Mouse (Mus musculus) spleen, adult 2 months (tissue): ENCODE data around the gene Tmem108.

Experiments
- CTCF ChIP-seq: fragments of 200-500 bp; IDR thresholded peaks from 2 replicates; pipeline ENCODE4 v1.5.1; 2011; ENCODE audit warnings: mild to moderate bottlenecking, inconsistent platforms; ENCODE audit not compliant: insufficient read depth, insufficient read length, insufficient replicate concordance; ENCODE audit errors: extremely low read depth
- POLR2A ChIP-seq: fragments of 200-500 bp; IDR thresholded peaks from 2 replicates; pipeline ENCODE4 v1.6.1; 2011; ENCODE audit warnings: low read depth, low read length, inconsistent platforms

- TF ChIP-seq CTCF (no peak), POLR2A (no peak)
These were observed 236.5 kb downstream of the Tmem108 start for GRCm38 (mm10) chr9:103525041-103525537.
